Mouse (Mus musculus) liver, embryonic 11.5 days (tissue): ENCODE results near the gene Agfg1. TPM values are rescaled to one million over a fixed set of nuclear protein-coding genes. Genes with fewer than 3 reads are reported as not detected.

ENCODE experiments used
- ATAC-seq: fragments of 200-750 bp; cut with Nextera tagmentation; replicated peaks from 2 replicates; pipeline ENCODE4 v1.8.0; 2017; ENCODE audit warnings: moderate number of reproducible peaks, mild to moderate bottlenecking, moderate TSS enrichment, moderate library complexity; ENCODE audit not compliant: low FRiP score
- DNase-seq: peaks from one replicate; pipeline ENCODE4 v3.0.0-alpha.2; 2017; ENCODE audit warnings: low spot score
- H3K27ac ChIP-seq: fragments of 300-500 bp; sonication (generic); 2 replicates; pipeline ENCODE4 v1.5.1; 2014; ENCODE audit warnings: mild to moderate bottlenecking, low read depth, low read length, control low read depth
- H3K27me3 ChIP-seq: fragments of 300-500 bp; sonication (generic); replicated peaks from 2 replicates; pipeline ENCODE4 v1.6.1; 2014; ENCODE audit warnings: low read length, mixed read lengths; ENCODE audit not compliant: control insufficient read depth, insufficient read depth
- H3K36me3 ChIP-seq: fragments of 300-500 bp; sonication (generic); 2 replicates; pipeline ENCODE4 v1.6.1; 2014; ENCODE audit warnings: mild to moderate bottlenecking, low read length, moderate library complexity, mixed read lengths; ENCODE audit not compliant: control insufficient read depth, insufficient read depth
- H3K4me1 ChIP-seq: fragments of 300-500 bp; sonication (generic); replicated peaks from 2 replicates; pipeline ENCODE4 v1.6.1; 2014; ENCODE audit warnings: low read length, mixed read lengths; ENCODE audit not compliant: control insufficient read depth, insufficient read depth
- H3K4me2 ChIP-seq: fragments of 300-500 bp; sonication (generic); 2 replicates; pipeline ENCODE4 v1.6.1; 2014; ENCODE audit warnings: mild to moderate bottlenecking, control low read depth, moderate library complexity
- H3K4me3 ChIP-seq: fragments of 300-500 bp; sonication (generic); 2 replicates; pipeline ENCODE4 v1.5.1; 2014; ENCODE audit warnings: low read depth, low read length, control low read depth
- H3K9ac ChIP-seq: fragments of 300-500 bp; sonication (generic); 2 replicates; pipeline ENCODE4 v1.6.1; 2014; ENCODE audit warnings: low read depth, low read length, control low read depth
- H3K9me3 ChIP-seq: fragments of 300-500 bp; sonication (generic); 2 replicates; pipeline ENCODE4 v1.6.1; 2016; ENCODE audit warnings: low read length, inconsistent platforms, mixed read lengths; ENCODE audit not compliant: control insufficient read depth
- WGBS: fragments of 180-500 bp; shearing (Covaris S2); extraction: QIAGEN DNeasy Blood & Tissue Kit; methylation state at CpG from one replicate; pipeline ENCODE4 v1.1.7; 2014; 5-methylcytosine and 5-hydroxymethylcytosine counted together
- polyA plus RNA-seq: library from polyadenylated mRNA; unstranded; fragments of >200 nt; fragmentation: Nextera tagmentation; extraction: Ambion mirVana; gene quantifications from 2 replicates; pipeline ENCODE4 v1.2.1, GENCODE M21; 2014

The Agfg1 gene
- polyA plus RNA-seq, 1 experiment from 2014 or later, result 47.6 TPM

GRCm38 (mm10) chr1:82831547-82832240 is 7.6 kb upstream of the Agfg1 start:
- H3K36me3 ChIP-seq, result no peaks in the 10 kb centered on the region
- H3K4me2 ChIP-seq, result 0 out of 2 replicates have a peak overlapping the region, but pooled peaks have one; percentile 6
- 55% methylated on average over 9 of the region's 9 CpGs for WGBS
- peaks cover 40% of the 10 kb centered on the region for H3K4me1 ChIP-seq
- H3K9ac ChIP-seq, result peak overlapping the region; percentile 46; the same call in 1 of the 2 replicates
- H3K4me3 ChIP-seq, result no peak overlapping the region
- no peaks in the 10 kb centered on the region for H3K27me3 ChIP-seq
- no peak for ATAC-seq
- no peaks in the 10 kb centered on the region for H3K9me3 ChIP-seq
- no peak overlapping the region for H3K27ac ChIP-seq
- peak; percentile 27 for DNase-seq

- peak; percentile 6 for DNase-seq
- H3K4me3 ChIP-seq, result no peak overlapping the region
- no peaks in the 10 kb centered on the region for H3K36me3 ChIP-seq
- ATAC-seq, result no peak
- WGBS, result 80% methylated on average over 11 of the region's 11 CpGs
- no peak overlapping the region for H3K4me2 ChIP-seq
- no peak overlapping the region for H3K9ac ChIP-seq
- no peaks in the 10 kb centered on the region for H3K9me3 ChIP-seq
- H3K27me3 ChIP-seq, result no peaks in the 10 kb centered on the region
- peaks cover 39% of the 10 kb centered on the region for H3K4me1 ChIP-seq
- H3K27ac ChIP-seq, result no peak overlapping the region
Measured at GRCm38 (mm10) chr1:82832495-82833021, 6.7 kb upstream of the Agfg1 start.

- WGBS, result 90% methylated on average over 2 of the region's 2 CpGs
- Histone ChIP-seq H3K27me3 (no peaks in the 10 kb centered on the region), H3K4me2 (no peak overlapping the region), H3K4me3 (no peak overlapping the region), H3K9ac (no peak overlapping the region), H3K4me1 (peaks cover 44% of the 10 kb centered on the region), H3K36me3 (no peaks in the 10 kb centered on the region), H3K9me3 (no peaks in the 10 kb centered on the region), H3K27ac (peak overlapping the region; percentile 95)
- no peak for ATAC-seq
- DNase-seq, result peak; percentile 18
Measured at GRCm38 (mm10) chr1:82833501-82833900, 5.8 kb upstream of the Agfg1 start.

- Histone ChIP-seq H3K4me3 (no peak overlapping the region), H3K27ac (peak overlapping the region; percentile 95), H3K9me3 (no peaks in the 10 kb centered on the region), H3K9ac (peak overlapping the region; percentile 62), H3K36me3 (no peaks in the 10 kb centered on the region), H3K4me1 (peaks cover 49% of the 10 kb centered on the region), H3K4me2 (peak overlapping the region; percentile 28), H3K27me3 (no peaks in the 10 kb centered on the region)
- DNase-seq, result peak; percentile 68
- WGBS, result 30% methylated on average over 8 of the region's 8 CpGs
- peak; percentile 78 for ATAC-seq
Measured at GRCm38 (mm10) chr1:82834572-82834971, 4.7 kb upstream of the Agfg1 start.

- Histone ChIP-seq H3K9me3 (no peaks in the 10 kb centered on the region), H3K36me3 (no peaks in the 10 kb centered on the region), H3K27me3 (no peaks in the 10 kb centered on the region), H3K4me1 (peaks cover 55% of the 10 kb centered on the region), H3K9ac (peak overlapping the region; percentile 55), H3K4me3 (no peak overlapping the region), H3K4me2 (peak overlapping the region; percentile 55), H3K27ac (peak overlapping the region; percentile 95)
- WGBS, result 52% methylated on average over 13 of the region's 13 CpGs
- ATAC-seq (peak; percentile 78), DNase-seq (peak; percentile 63)
Measured at GRCm38 (mm10) chr1:82836342-82837217, 2.7 kb upstream of the Agfg1 start.

- Histone ChIP-seq H3K4me3 (no peak overlapping the region), H3K9ac (no peak overlapping the region), H3K4me1 (peaks cover 45% of the 10 kb centered on the region), H3K9me3 (no peaks in the 10 kb centered on the region), H3K27me3 (no peaks in the 10 kb centered on the region), H3K4me2 (no peak overlapping the region), H3K36me3 (no peaks in the 10 kb centered on the region; the same call in 1 of the 2 replicates), H3K27ac (peak overlapping the region; percentile 63)
- no peak for ATAC-seq
- peak; percentile 28 for DNase-seq
- WGBS, result 63% methylated on average over 6 of the region's 6 CpGs
Measured at GRCm38 (mm10) chr1:82837579-82837978, 1.7 kb upstream of the Agfg1 start.

- DNase-seq, result peak; percentile 26
- peak overlapping the region; percentile 55 for H3K9ac ChIP-seq
Measured at GRCm38 (mm10) chr1:82838469-82839295, 601 bp upstream of the Agfg1 start.

More at GRCm38 (mm10) chr1:82838469-82839295, 601 bp upstream of the Agfg1 start:
- H3K4me2 ChIP-seq, result peak overlapping the region; percentile 90
- H3K4me1 ChIP-seq, result peaks cover 44% of the 10 kb centered on the region
- peak overlapping the region; percentile 89 for H3K27ac ChIP-seq
- peaks cover 2% of the 10 kb centered on the region; the same call in 1 of the 2 replicates for H3K36me3 ChIP-seq
- no peak for ATAC-seq
- H3K4me3 ChIP-seq, result peak overlapping the region; percentile 99
- no peaks in the 10 kb centered on the region for H3K27me3 ChIP-seq
- 30% methylated on average over 18 of the region's 18 CpGs for WGBS
- no peaks in the 10 kb centered on the region for H3K9me3 ChIP-seq
